Mouse (Mus musculus): ENCODE measurements around the gene Tc2n.

DNA sequence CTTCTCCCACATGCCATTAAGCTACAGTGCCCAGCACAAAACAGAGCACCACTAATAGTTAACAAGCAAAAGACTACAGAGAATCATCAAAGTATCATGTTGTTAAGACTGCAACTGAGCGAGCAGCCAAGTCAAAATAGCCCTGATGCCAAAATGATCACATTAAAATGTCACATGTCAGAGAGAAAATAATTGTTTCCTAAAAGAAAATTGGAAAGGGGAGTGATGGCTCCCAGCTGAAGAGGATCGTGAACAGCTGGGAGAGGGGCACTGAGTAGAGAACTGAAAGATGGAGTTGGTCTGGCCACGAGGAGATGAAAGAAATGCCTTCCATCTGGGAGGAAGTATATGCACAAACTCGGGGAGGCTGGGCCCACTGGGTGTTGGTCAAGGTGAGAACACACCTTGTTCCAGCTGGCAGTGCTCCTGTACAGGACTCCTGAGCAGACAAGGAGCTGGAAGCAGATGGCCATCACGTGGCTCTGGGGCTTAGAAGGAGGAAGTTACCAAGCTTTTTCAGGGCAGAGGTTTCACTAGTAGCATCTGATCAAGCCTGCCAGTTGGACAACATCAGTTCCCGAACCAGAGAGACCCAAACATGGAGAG, 41.2 kb upstream of the Tc2n start:
- no peak for TF ChIP-seq CTCF (IDR thresholded peaks at IDR 0.05; ENCODE audit: insufficient read depth, low read depth, low read length)
- no peak for TF ChIP-seq POLR2A (IDR thresholded peaks at IDR 0.05; ENCODE audit: insufficient read depth, low read depth, low read length)

All from olfactory bulb, adult 2 months (tissue).